Mouse (Mus musculus): ENCODE data around the gene Ppp1r2. TPM values are rescaled to one million over a fixed set of nuclear protein-coding genes. Genes with fewer than 3 reads are reported as not detected.

The Ppp1r2 gene
- total and polyA plus RNA-seq, 3 experiments = 33.8 to 75.4 (median 62.4) TPM

DNA sequence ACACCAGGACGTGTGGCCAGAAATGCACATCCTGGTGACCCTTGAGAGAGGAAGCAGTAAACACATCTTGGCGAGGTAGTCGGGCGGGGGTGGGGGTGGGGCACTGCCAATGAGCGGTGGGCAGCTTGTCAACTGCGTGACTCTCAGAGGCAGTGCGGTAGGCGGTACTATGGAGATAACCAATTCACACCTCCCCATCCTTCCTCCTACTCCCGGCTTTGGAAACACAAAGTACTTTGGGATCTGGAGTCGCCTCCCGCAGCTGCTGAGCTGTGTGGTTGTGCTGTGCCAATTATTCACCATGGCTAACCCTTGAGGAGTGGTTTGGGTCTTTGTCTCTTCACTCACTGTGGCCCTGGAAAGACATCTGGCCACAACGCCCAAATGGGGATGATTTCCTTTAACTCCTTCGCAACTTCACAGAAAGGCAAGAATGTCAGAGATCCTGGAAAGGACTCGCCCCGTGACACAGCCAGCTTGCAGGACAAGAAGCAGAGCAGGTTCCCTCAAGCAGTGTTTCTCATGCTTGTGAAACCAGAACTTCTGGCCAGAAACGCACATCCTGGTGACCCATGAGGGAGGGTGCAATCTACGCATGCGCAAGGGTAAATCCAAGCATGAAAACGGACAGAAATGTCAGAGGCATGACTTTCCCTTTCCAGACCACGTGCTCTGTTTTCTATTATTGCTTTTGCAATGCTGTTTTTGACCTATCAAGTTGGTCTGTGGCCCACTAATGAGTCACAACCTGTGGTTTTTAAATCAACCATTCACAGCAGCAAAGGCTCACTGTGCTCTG, 41.3 kb downstream of the Ppp1r2 start (continued):
- TF ChIP-seq PAX5 (IDR thresholded peaks at IDR 0.05; ENCODE audit: low read length) (no peak), E2F4 (IDR thresholded peaks at IDR 0.05; ENCODE audit: insufficient replicate concordance, low read depth, low read length) (no peak), POLR2AphosphoS2 (IDR thresholded peaks at IDR 0.05; ENCODE audit: low read depth, low read length) (no peak), MEF2A (IDR thresholded peaks at IDR 0.05; ENCODE audit: borderline replicate concordance, low read depth, low read length) (peak; percentile 94), JUND (conservative IDR thresholded peaks at IDR 0.05; ENCODE audit: low read depth, low read length) (peak; percentile 83), ELF1 (IDR thresholded peaks at IDR 0.05; ENCODE audit: low read depth, low read length) (no peak; the same call in none of the 2 replicates), POLR2A (IDR thresholded peaks at IDR 0.05; ENCODE audit: low read depth, low read length) (peak; percentile 64), SIN3A (IDR thresholded peaks at IDR 0.05; ENCODE audit: low read length) (peak; percentile 79; the same call in 1 of the 2 replicates)

DNA sequence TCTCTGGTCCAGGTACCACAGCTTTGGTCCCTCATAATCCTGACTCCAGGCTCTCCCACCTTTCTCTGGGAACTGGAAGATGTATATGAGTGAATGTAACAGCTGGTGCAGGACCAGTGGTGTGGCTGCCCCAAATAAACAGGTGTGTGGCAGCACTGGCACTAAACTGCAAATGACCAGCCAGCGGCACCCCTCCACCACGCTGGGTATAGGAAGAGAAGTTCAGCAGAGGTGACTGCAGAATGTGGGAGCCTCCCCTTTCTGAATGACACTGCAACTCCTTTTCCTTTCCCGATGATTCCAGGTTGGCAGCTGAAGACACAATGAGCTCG, 41.9 kb downstream of the Ppp1r2 start:
- dilution Hi-C loops (cut with MboI; ENCODE audit: extremely low pct_ligation_motif_present, extremely low pct_unique_long_range_greater_than_20kb, low sequenced_read_pairs) = no loop called here
- no peak overlapping the region for H3K4me3 ChIP-seq (replicated peaks in 1 of 3; ENCODE audit: low read depth in 2 of 3, low read length in 2 of 3, poor library complexity in 1 of 3)

DNA sequence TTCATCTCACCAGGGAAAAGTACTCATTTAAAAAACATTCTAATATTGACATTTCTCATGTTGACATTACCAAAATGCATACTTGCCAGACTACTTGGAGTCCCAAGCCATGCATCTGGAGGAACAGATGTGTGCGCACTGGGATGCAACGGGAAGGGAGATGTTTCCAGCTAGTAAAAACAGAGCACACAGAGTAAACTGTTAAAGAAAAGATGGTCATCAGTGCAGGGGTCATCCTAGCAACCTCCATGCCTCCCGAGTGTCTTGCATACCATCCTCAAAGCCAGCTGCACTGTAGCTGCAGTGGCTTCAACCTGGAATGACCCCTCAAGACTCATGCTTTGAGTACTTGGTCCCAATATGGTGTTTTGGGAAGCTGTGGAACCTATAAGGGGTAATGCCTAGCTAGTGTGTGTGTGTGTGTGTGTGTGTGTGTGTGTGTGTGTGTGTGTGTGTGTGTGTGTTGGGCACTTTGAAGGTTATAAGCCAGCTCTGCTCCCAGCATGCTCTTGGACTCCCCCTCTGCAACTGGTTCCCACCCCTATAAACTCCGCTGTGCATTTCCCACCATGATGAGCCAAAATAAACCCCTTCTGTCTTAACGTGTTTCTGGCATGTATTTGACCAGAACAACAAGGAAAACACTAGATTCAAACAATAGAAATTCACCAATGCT, 42.4 kb downstream of the Ppp1r2 start:
- Histone ChIP-seq H3K4me3 (replicated peaks in 1 of 3; ENCODE audit: low read depth in 2 of 3, low read length in 2 of 3, poor library complexity in 1 of 3) (no peak overlapping the region), H3K9ac (ENCODE audit: insufficient read depth, low read depth) (no peak overlapping the region), H3K9me3 (replicated peaks; ENCODE audit: low read length) (peaks cover 6% of the 10 kb centered on the region), H3K36me3 (replicated peaks in 1 of 2; ENCODE audit: control insufficient read depth in 1 of 2, insufficient read depth in 1 of 2, low read length in 1 of 2) (no peaks in the 10 kb centered on the region), H3K27me3 (replicated peaks) (no peaks in the 10 kb centered on the region), H3K79me2 (replicated peaks; ENCODE audit: control insufficient read depth, extremely low read depth, insufficient read depth, poor library complexity, severe bottlenecking) (no peaks in the 10 kb centered on the region), H3K27ac (ENCODE audit: insufficient read depth, low read depth) (no peak overlapping the region), H3K4me1 (ENCODE audit: control insufficient read depth in 1 of 2, insufficient read depth in 2 of 2) (peaks cover 18 to 31% of the 10 kb centered on the region in 2 experiments), H3K4me2 (ENCODE audit: insufficient read depth, low read depth, poor library complexity, severe bottlenecking) (no peak overlapping the region)
- no peak for TF ChIP-seq IRF4 (IDR thresholded peaks at IDR 0.05; ENCODE audit: low read depth, low read length)
- in situ Hi-C loops (cut with MboI; ENCODE audit: low pct_ligation_motif_present, low pct_unique_long_range_greater_than_20kb, low sequenced_read_pairs) (no loop called here), dilution Hi-C loops (cut with MboI; ENCODE audit: extremely low pct_ligation_motif_present, extremely low pct_unique_long_range_greater_than_20kb, low sequenced_read_pairs) (no loop called here)
- DNase-seq (ENCODE audit: extremely low read depth) = no peak

More for the DNA sequence above, 41.9 kb downstream of the Ppp1r2 start:
- Histone ChIP-seq H3K27ac (ENCODE audit: insufficient read depth, low read depth) (no peak overlapping the region), H3K79me2 (replicated peaks; ENCODE audit: control insufficient read depth, extremely low read depth, insufficient read depth, poor library complexity, severe bottlenecking) (no peaks in the 10 kb centered on the region), H3K9ac (ENCODE audit: insufficient read depth, low read depth) (no peak overlapping the region), H3K4me1 (ENCODE audit: control insufficient read depth in 1 of 2, insufficient read depth in 2 of 2) (peaks cover 18 to 31% of the 10 kb centered on the region in 2 experiments), H3K9me3 (replicated peaks; ENCODE audit: low read length) (peaks cover 6% of the 10 kb centered on the region), H3K4me2 (ENCODE audit: insufficient read depth, low read depth, poor library complexity, severe bottlenecking) (no peak overlapping the region), H3K36me3 (replicated peaks in 1 of 2; ENCODE audit: control insufficient read depth in 1 of 2, insufficient read depth in 1 of 2, low read length in 1 of 2) (no peaks in the 10 kb centered on the region), H3K27me3 (replicated peaks) (no peaks in the 10 kb centered on the region)
- in situ Hi-C loops (cut with MboI; ENCODE audit: low pct_ligation_motif_present, low pct_unique_long_range_greater_than_20kb, low sequenced_read_pairs) = no loop called here
- DNase-seq (ENCODE audit: extremely low read depth) = no peak
- no peak for TF ChIP-seq GABPA (IDR thresholded peaks at IDR 0.05; ENCODE audit: insufficient replicate concordance, low read depth, low read length)
- no peak for TF ChIP-seq ZC3H11A (IDR thresholded peaks at IDR 0.05; ENCODE audit: low read depth, low read length)
- no peak for TF ChIP-seq MEF2A (IDR thresholded peaks at IDR 0.05; ENCODE audit: borderline replicate concordance, low read depth, low read length)
- TF ChIP-seq CHD2 (IDR thresholded peaks at IDR 0.05; ENCODE audit: low read length) = no peak

Data from CH12.LX (cell line).